Mouse (Mus musculus): ENCODE results near the gene Sult3a2. TPM values are rescaled to one million over a fixed set of nuclear protein-coding genes. Genes with fewer than 3 reads are reported as not detected.

Gene Sult3a2
- polyA plus RNA-seq, 1 experiment from 2014 or later: not detected

- no peaks in the 10 kb centered on the region for H3K4me1 ChIP-seq
- ATAC-seq (ENCODE audit: low FRiP score): no peak
- no peak overlapping the region for H3K9ac ChIP-seq
- no peaks in the 10 kb centered on the region for H3K36me3 ChIP-seq
- H3K4me2 ChIP-seq (replicated peaks): no peak overlapping the region
- no peak overlapping the region for H3K4me3 ChIP-seq
- H3K27ac ChIP-seq: no peak overlapping the region
- 43% methylated on average over 6 of the region's 6 CpGs for WGBS
- H3K27me3 ChIP-seq: no peaks in the 10 kb centered on the region
- no peaks in the 10 kb centered on the region for H3K9me3 ChIP-seq (replicated peaks)
Measured at GRCm38 (mm10) chr10:33723764-33724163, 62.7 kb downstream of the Sult3a2 start.

- 67% methylated on average over 4 of the region's 4 CpGs for WGBS
- H3K27ac ChIP-seq: no peak overlapping the region
- no peak for ATAC-seq (ENCODE audit: low FRiP score)
- H3K36me3 ChIP-seq: no peaks in the 10 kb centered on the region
- H3K4me2 ChIP-seq (replicated peaks): no peak overlapping the region
- no peaks in the 10 kb centered on the region for H3K4me1 ChIP-seq
- H3K9ac ChIP-seq: no peak overlapping the region
- no peaks in the 10 kb centered on the region for H3K27me3 ChIP-seq
- H3K4me3 ChIP-seq: no peak overlapping the region
- no peaks in the 10 kb centered on the region for H3K9me3 ChIP-seq (replicated peaks)
Measured at GRCm38 (mm10) chr10:33721827-33722438, 64.6 kb downstream of the Sult3a2 start.

Other genes with a start within 250 kb of the Sult3a2 start
- 5.9 and 6.1 TPM in 2 replicates for gene Clvs2, start 161.9 kb downstream of the Sult3a2 start, polyA plus RNA-seq (2016; fragmentation: Nextera tagmentation; extraction: Ambion mirVana)
- gene Sult3a1, start 71.0 kb upstream of the Sult3a2 start, polyA plus RNA-seq (2016; fragmentation: Nextera tagmentation; extraction: Ambion mirVana): not detected in 2 replicates
- 0.71 and 1.3 TPM in 2 replicates for gene Rsph4a, start 118.4 kb upstream of the Sult3a2 start, polyA plus RNA-seq (2016; fragmentation: Nextera tagmentation; extraction: Ambion mirVana)
- gene Zup1, start 164.6 kb upstream of the Sult3a2 start, polyA plus RNA-seq (2016; fragmentation: Nextera tagmentation; extraction: Ambion mirVana): 26.3 and 28.7 TPM in 2 replicates
- gene Rwdd1, start 232.9 kb upstream of the Sult3a2 start, polyA plus RNA-seq (2016; fragmentation: Nextera tagmentation; extraction: Ambion mirVana): 136 and 153 TPM in 2 replicates

Measured in hindbrain, embryonic 12.5 days (tissue).